Mouse (Mus musculus): ENCODE measurements around the gene Hdhd5. TPM values are rescaled to one million over a fixed set of nuclear protein-coding genes. Genes with fewer than 3 reads are reported as not detected.

The Hdhd5 gene
- polyA plus RNA-seq, 1 experiment from 2014 or later = 11.5 TPM

DNA sequence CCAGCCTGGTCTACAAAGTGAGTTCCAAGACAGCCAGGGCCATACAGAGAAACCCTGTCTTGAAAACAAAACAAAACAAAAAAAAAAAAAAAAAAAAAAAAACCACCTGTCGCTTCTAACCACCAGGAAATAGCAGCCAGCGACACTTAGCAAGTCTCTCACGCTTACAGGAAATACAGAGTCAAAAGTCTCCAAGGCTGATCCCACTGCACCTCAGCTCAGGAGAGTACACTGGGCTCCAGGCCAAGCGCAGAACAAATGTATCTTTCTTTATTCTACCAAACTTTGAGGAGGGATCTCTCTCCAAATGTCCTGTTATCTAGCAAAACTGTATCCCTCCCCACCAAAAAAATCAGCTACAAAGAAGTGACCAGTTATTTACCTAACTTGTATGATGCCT is 2.0 kb downstream of the Hdhd5 start:
- no peak for DNase-seq
- no peaks in the 10 kb centered on the region for H3K36me3 ChIP-seq
- H3K4me2 ChIP-seq = no peak overlapping the region
- H3K9ac ChIP-seq = no peak overlapping the region
- no peak overlapping the region for H3K27ac ChIP-seq
- H3K4me1 ChIP-seq (replicated peaks) = peaks cover 35% of the 10 kb centered on the region
- no peak for ATAC-seq (ENCODE audit: low read depth)
- no peaks in the 10 kb centered on the region for H3K9me3 ChIP-seq (replicated peaks)
- 74% methylated on average over 4 of the region's 4 CpGs for WGBS (ENCODE audit: insufficient replicate concordance)
- no peaks in the 10 kb centered on the region for H3K27me3 ChIP-seq
- no peak overlapping the region for H3K4me3 ChIP-seq (replicated peaks)

DNA sequence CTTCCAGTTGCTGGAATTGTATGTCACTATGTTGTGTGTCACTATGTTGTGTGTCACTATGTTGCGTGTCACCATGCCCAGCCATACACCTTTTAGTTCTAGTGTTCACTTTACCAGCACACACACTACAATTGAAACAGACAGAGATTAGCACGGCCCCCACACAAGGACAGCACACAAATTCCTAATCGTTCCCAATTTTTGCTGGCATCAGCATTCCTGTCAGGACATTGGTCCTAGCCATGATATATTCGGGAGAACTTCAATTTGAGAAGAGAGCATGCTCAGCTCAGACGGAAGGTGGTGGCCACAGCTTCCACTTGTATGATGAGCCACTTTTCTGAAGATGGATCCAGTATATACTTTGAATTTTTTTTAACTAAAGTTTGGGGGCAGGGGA is 6.3 kb downstream of the Hdhd5 start:
- H3K36me3 ChIP-seq = peaks cover 33% of the 10 kb centered on the region
- no peak for DNase-seq
- peaks cover 16% of the 10 kb centered on the region for H3K4me1 ChIP-seq (replicated peaks)
- H3K27me3 ChIP-seq = no peaks in the 10 kb centered on the region
- no peak overlapping the region for H3K27ac ChIP-seq
- H3K4me3 ChIP-seq (replicated peaks) = no peak overlapping the region
- no peak overlapping the region for H3K9ac ChIP-seq
- ATAC-seq (ENCODE audit: low read depth) = no peak
- no peak overlapping the region for H3K4me2 ChIP-seq
- H3K9me3 ChIP-seq (replicated peaks) = no peaks in the 10 kb centered on the region
- 82% methylated on average over 5 of the region's 5 CpGs for WGBS (ENCODE audit: insufficient replicate concordance)

GRCm38 (mm10) chr6:120519647-120520046 is 11.5 kb downstream of the Hdhd5 start:
- H3K9ac ChIP-seq = no peak overlapping the region
- DNase-seq = no peak
- ATAC-seq (ENCODE audit: low read depth) = no peak
- no peak overlapping the region for H3K27ac ChIP-seq
- 86% methylated on average over 5 of the region's 5 CpGs for WGBS (ENCODE audit: insufficient replicate concordance)
- H3K4me1 ChIP-seq (replicated peaks) = peaks cover 39% of the 10 kb centered on the region
- H3K9me3 ChIP-seq (replicated peaks) = no peaks in the 10 kb centered on the region
- H3K4me2 ChIP-seq = no peak overlapping the region
- no peak overlapping the region for H3K4me3 ChIP-seq (replicated peaks)
- no peaks in the 10 kb centered on the region for H3K27me3 ChIP-seq
- peaks cover 43% of the 10 kb centered on the region for H3K36me3 ChIP-seq

GRCm38 (mm10) chr6:120517311-120517710 is 13.8 kb downstream of the Hdhd5 start:
- Histone ChIP-seq H3K27ac (peak overlapping the region; percentile 95), H3K9me3 (replicated peaks) (no peaks in the 10 kb centered on the region), H3K4me3 (replicated peaks) (no peak overlapping the region), H3K4me2 (peak overlapping the region; percentile 54), H3K27me3 (no peaks in the 10 kb centered on the region), H3K4me1 (replicated peaks) (peaks cover 59% of the 10 kb centered on the region), H3K9ac (peak overlapping the region; percentile 65), H3K36me3 (peaks cover 45% of the 10 kb centered on the region)
- DNase-seq = no peak
- WGBS (ENCODE audit: insufficient replicate concordance) = 75% methylated on average over 5 of the region's 5 CpGs
- ATAC-seq (ENCODE audit: low read depth) = no peak

DNA sequence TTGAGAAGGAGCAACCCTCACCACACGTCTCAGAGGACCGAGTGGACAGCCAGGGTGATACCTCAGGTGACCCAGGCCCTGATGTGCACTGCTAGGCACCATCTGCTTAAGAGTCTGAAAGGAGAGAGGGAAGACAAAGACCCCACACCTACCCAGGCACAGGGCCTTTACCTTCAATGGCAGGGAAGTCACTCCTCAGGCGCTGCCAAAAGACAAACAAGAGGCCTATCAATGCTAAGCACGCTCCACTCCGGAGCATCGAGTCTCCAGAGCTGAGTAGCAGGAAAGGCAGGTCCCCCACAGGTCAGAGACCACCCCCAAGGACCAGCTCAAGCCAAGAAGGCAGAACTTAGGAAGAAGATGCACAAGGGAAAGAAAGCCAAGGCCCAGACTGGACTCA is 14.2 kb downstream of the Hdhd5 start:
- H3K9me3 ChIP-seq (replicated peaks) = no peaks in the 10 kb centered on the region
- ATAC-seq (ENCODE audit: low read depth) (peak; percentile 69), DNase-seq (no peak)
- peaks cover 59% of the 10 kb centered on the region for H3K4me1 ChIP-seq (replicated peaks)
- H3K4me3 ChIP-seq (replicated peaks) = no peak overlapping the region
- H3K27me3 ChIP-seq = no peaks in the 10 kb centered on the region
- peaks cover 41% of the 10 kb centered on the region for H3K36me3 ChIP-seq
- 34% methylated on average over 6 of the region's 6 CpGs for WGBS (ENCODE audit: insufficient replicate concordance)
- H3K4me2 ChIP-seq = peak overlapping the region; percentile 54
- peak overlapping the region; percentile 65 for H3K9ac ChIP-seq
- peak overlapping the region; percentile 95 for H3K27ac ChIP-seq

DNA sequence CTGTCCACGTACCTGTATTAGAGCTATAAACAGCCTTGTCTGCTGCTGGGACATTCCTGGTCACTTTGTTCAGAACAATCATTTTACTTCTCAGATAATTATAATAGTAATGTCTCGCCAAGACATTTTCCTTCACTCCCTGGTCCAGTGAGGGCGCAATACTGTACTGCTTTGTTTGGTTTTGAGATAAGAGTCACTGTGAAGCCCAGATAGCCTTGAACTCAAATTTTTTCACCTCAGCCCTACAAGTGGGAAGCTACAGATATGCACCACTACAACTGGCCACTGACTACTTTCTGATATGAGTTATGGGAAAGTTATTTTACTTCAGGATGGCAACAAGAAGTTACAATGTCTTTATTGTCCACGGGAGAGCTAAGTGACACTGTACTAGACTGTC is 14.7 kb downstream of the Hdhd5 start:
- H3K9me3 ChIP-seq (replicated peaks) = no peaks in the 10 kb centered on the region
- H3K36me3 ChIP-seq = peaks cover 41% of the 10 kb centered on the region
- 25% methylated on average over 4 of the region's 4 CpGs for WGBS (ENCODE audit: insufficient replicate concordance)
- peak overlapping the region; percentile 65 for H3K9ac ChIP-seq
- no peaks in the 10 kb centered on the region for H3K27me3 ChIP-seq
- ATAC-seq (ENCODE audit: low read depth) (peak; percentile 90), DNase-seq (peak; percentile 74)
- peaks cover 62% of the 10 kb centered on the region for H3K4me1 ChIP-seq (replicated peaks)
- H3K4me2 ChIP-seq = peak overlapping the region; percentile 54
- H3K4me3 ChIP-seq (replicated peaks) = no peak overlapping the region
- peak overlapping the region; percentile 95 for H3K27ac ChIP-seq

- no peak overlapping the region for H3K4me2 ChIP-seq
- H3K36me3 ChIP-seq = peaks cover 33% of the 10 kb centered on the region
- H3K4me3 ChIP-seq (replicated peaks) = no peak overlapping the region
- no peak for ATAC-seq (ENCODE audit: low read depth)
- 83% methylated on average over 6 of the region's 6 CpGs for WGBS (ENCODE audit: insufficient replicate concordance)
- no peaks in the 10 kb centered on the region for H3K9me3 ChIP-seq (replicated peaks)
- H3K9ac ChIP-seq = no peak overlapping the region
- peaks cover 53% of the 10 kb centered on the region for H3K4me1 ChIP-seq (replicated peaks)
- no peak for DNase-seq
- H3K27me3 ChIP-seq = no peaks in the 10 kb centered on the region
- peak overlapping the region; percentile 16; the same call in 1 of the 2 replicates for H3K27ac ChIP-seq
Measured at GRCm38 (mm10) chr6:120511212-120511611, 19.9 kb downstream of the Hdhd5 start.

DNA sequence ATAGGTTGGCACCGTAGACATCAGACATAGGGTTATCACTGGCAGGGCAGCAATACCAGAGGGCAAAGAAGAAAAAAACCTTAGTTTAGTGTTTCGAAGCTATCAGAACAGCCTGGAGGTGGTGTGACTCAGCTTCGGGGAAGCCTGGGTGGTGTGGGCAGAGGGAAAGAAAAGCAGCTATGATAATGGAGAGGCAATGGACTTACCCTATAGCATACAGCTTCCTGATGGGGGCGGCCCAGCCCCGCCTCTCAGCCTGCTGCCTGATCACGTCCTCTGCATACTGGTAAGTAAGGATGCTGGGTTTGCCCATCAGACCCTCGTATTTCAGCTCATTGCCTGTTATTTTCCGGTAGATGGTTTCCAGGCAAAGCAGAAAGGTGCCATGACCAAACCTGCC is 20.7 kb downstream of the Hdhd5 start:
- 63% methylated on average over 8 of the region's 8 CpGs for WGBS (ENCODE audit: insufficient replicate concordance)
- H3K9ac ChIP-seq = no peak overlapping the region
- no peak overlapping the region for H3K4me2 ChIP-seq
- DNase-seq = no peak
- no peak overlapping the region for H3K27ac ChIP-seq
- ATAC-seq (ENCODE audit: low read depth) = peak; percentile 56; the same call in 1 of the 2 replicates
- H3K36me3 ChIP-seq = peaks cover 33% of the 10 kb centered on the region
- no peaks in the 10 kb centered on the region for H3K9me3 ChIP-seq (replicated peaks)
- no peaks in the 10 kb centered on the region for H3K27me3 ChIP-seq
- H3K4me1 ChIP-seq (replicated peaks) = peaks cover 45% of the 10 kb centered on the region
- no peak overlapping the region for H3K4me3 ChIP-seq (replicated peaks)

DNA sequence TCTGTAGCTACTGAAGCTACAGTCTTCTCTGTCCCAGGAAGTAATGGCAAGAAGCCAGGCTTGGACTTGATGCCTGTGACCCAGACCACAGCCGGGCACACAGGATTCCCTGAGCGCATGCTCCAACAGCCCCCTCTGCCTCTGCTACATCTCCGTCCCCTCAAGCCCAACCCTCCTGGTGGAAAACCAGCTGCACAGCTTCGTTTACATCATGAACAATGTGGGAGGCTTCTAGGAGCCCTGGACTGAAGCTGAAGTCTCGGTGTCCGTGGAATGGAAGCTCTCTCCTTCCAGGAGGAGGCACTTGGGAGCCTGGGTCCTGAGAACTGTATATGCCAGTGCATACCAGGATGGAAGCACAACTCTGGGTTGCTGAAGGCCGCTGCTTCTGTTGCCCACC is 21.1 kb downstream of the Hdhd5 start:
- ATAC-seq (ENCODE audit: low read depth) = no peak
- no peaks in the 10 kb centered on the region for H3K27me3 ChIP-seq

DNA sequence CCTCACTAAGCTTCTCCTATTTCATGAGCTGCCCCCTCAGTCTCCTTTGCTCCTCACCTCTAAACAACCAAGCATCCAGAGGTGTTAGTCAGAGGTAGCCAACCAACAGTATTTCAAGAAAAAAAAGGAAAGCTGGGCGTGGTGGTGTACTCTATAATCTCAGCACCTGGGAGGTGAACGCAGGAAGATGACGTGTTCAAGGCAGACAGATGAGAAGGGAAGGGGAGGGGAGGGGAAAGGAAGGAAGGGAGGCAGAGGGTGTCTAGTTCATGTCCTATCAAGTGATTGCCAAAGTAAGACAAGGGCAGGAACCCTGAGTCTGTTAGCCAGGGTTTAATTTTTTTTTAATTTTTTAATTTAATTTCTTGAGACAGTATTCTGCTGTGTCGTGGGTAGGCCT is 22.5 kb downstream of the Hdhd5 start:
- WGBS (ENCODE audit: insufficient replicate concordance) = 73% methylated on average over 4 of the region's 4 CpGs
- Histone ChIP-seq H3K9ac (no peak overlapping the region), H3K9me3 (replicated peaks) (no peaks in the 10 kb centered on the region), H3K27ac (no peak overlapping the region), H3K27me3 (no peaks in the 10 kb centered on the region), H3K4me3 (replicated peaks) (no peak overlapping the region), H3K36me3 (peaks cover 26% of the 10 kb centered on the region), H3K4me1 (replicated peaks) (peaks cover 28% of the 10 kb centered on the region), H3K4me2 (no peak overlapping the region)
- DNase-seq = no peak
- no peak for ATAC-seq (ENCODE audit: low read depth)

More for the DNA sequence above, 21.1 kb downstream of the Hdhd5 start:
- Histone ChIP-seq H3K36me3 (peaks cover 33% of the 10 kb centered on the region), H3K4me1 (replicated peaks) (peaks cover 40% of the 10 kb centered on the region), H3K27ac (no peak overlapping the region), H3K4me3 (replicated peaks) (no peak overlapping the region), H3K9me3 (replicated peaks) (no peaks in the 10 kb centered on the region), H3K9ac (no peak overlapping the region), H3K4me2 (no peak overlapping the region)
- 80% methylated on average over 7 of the region's 7 CpGs for WGBS (ENCODE audit: insufficient replicate concordance)
- DNase-seq = no peak

DNA sequence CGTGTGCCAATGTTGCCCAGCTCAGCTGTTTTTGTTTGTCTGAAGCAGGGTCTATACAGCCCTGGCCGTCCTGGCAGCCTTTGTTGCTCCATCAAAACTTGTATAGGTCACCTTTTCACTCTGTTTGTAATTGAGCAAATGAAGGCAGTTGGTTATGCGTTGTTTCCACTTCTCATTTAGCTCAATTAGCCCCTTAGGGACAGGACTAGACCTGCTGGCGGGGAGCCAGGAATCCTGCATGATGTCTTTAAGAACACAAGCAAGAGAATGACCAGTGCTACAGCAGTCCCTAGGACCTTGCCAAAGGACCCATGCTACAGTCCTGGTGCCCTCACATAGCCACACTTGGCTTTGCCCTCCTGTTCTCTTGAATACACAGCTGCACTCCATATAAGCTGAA is 25.6 kb downstream of the Hdhd5 start:
- Histone ChIP-seq H3K4me1 (replicated peaks) (peaks cover 6% of the 10 kb centered on the region), H3K4me3 (replicated peaks) (no peak overlapping the region), H3K9me3 (replicated peaks) (peaks cover 2% of the 10 kb centered on the region), H3K9ac (no peak overlapping the region), H3K4me2 (no peak overlapping the region), H3K36me3 (peaks cover 12% of the 10 kb centered on the region), H3K27me3 (no peaks in the 10 kb centered on the region), H3K27ac (no peak overlapping the region)
- ATAC-seq (ENCODE audit: low read depth) = no peak
- WGBS (ENCODE audit: insufficient replicate concordance) = 72% methylated on average over 4 of the region's 4 CpGs
- DNase-seq = no peak

DNA sequence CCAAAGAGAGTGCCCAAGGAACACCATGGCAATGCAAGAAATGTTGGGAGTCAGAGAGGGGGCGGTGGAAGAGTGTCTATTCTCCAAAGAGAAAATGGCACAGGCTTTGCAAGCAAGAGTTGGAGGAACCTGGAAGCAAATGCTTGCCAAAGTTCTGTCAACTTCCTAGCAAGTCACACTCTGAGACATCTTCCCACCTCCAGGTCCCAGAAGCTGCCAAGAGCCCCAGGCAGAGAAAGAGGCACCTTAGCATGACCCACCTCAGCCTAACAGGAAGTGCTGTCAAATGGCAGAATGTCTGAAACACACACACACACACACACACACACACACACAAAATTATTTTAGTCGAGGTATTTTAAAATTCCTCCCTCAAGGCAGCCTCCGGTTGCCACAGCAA is 27.1 kb downstream of the Hdhd5 start:
- no peaks in the 10 kb centered on the region for H3K27me3 ChIP-seq
- 61% methylated on average over 3 of the region's 3 CpGs for WGBS (ENCODE audit: insufficient replicate concordance)
- no peak overlapping the region for H3K27ac ChIP-seq
- DNase-seq (no peak), ATAC-seq (ENCODE audit: low read depth) (no peak)
- no peaks in the 10 kb centered on the region; the same call in 1 of the 2 replicates for H3K36me3 ChIP-seq
- H3K4me1 ChIP-seq (replicated peaks) = no peaks in the 10 kb centered on the region
- H3K9ac ChIP-seq = no peak overlapping the region
- H3K4me3 ChIP-seq (replicated peaks) = no peak overlapping the region
- H3K4me2 ChIP-seq = no peak overlapping the region
- peaks cover 5% of the 10 kb centered on the region for H3K9me3 ChIP-seq (replicated peaks)
